Mouse (Mus musculus) adrenal gland (tissue): ENCODE measurements around the gene Spem1.

ENCODE experiments used
- intact Hi-C: fragments of 180-260 bp; cut with DNase I; formaldehyde crosslinking; loops from one replicate; pipeline ENCODE4 v1.15.1; 2025

Gene Spem1

DNA sequence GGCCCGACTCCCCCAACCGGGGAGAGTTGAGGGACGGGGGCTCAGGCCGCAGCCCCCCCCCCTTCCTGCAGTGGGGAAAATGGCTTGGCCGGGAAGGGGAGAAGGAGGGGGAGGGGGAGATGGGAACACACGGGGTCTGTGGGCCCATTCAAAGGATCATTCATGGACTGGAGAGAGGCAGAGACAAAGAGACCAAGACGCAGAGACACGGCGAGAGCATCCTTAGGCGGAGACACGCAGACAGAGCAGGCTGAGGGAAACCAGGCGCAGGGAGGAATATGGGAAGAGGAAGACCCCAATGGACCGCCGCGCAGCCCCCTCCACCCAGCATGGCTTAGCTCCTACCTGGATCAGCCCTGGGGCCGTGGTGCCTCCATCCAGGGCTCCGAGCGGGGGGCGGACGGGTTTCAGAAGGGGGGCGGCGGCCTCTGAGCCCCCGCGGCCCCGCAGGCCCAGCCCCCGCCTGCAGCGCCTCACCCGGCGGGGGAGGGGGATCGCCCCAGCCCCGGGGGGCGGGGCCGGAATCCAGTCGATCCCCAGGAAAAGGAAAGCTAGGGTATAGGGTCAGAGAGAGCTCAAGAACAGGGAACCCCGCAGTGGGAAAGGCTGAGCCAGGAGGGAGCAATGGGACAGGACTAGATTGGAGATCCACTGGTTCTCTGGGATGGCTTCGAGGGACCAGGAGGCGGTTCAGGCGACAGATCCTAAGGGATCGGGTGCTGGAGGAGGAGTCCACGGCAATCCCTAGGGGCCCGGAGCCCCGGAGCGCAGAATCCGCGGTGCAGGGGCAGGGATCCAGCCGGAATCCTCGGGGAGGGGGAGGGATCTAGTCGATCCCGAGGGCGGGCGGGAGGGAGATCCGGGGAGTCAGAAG is 15.0 kb upstream of the Spem1 start:
- intact Hi-C loops = loop anchor here (5.0 kb wide), 1 partner anchor 35 kb away; the partner anchor contains the start of gene Fgf11

DNA sequence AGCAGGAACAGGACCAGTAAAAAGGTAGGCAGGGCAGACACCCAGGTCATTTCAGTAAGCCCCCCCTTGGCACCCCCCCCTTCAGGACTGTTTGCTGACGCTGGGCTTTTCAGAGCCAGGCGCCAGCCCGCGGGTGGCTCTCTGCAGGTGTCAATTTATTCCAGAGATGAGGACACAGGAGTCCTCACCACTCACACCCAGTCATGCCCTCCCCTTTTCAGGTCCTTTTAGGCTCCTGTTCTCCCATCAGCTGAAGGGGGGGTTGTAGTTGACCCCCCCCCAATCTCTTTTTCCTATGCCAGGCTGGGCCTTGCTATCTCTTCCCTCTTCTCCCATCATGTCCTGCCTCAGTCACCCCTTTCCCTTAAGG is 14.0 kb upstream of the Spem1 start:
- intact Hi-C loops = loop anchor here (5.0 kb wide), 1 partner anchor 34 kb away; the partner anchor contains the start of gene Fgf11

DNA sequence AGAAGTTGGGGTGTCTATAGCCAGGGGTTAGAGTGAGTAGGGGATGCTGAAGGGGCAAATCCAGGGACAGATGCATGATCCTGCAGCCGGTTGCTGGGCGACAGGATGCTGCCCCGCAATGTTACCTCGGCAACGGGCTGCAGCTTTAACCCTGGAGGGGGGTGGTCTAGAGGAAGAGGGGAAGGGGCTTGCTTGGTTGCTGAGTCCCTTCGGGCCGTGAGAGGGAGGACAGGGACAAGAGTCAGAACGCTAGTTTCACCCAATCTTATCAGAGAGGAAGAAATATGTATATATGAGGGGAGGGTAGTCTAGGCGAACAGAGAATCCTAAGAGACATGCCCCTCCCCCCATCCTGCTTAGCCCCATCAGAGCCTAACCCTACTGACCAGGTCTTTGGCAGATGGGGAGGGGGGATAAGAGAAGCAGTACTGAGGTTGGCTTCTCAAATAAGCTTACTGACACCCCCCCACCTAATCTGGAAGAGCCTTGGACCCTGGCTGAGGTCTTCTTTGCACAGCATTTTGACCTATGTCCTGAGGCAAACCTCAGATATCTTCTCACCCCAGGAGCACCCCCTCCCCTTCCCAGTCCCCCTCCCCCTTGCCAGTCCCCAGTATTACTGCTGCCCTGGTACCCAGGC is 13.5 kb upstream of the Spem1 start:
- intact Hi-C loops = loop anchor here (5.0 kb wide), 1 partner anchor 33 kb away; the partner anchor contains the start of gene Fgf11

DNA sequence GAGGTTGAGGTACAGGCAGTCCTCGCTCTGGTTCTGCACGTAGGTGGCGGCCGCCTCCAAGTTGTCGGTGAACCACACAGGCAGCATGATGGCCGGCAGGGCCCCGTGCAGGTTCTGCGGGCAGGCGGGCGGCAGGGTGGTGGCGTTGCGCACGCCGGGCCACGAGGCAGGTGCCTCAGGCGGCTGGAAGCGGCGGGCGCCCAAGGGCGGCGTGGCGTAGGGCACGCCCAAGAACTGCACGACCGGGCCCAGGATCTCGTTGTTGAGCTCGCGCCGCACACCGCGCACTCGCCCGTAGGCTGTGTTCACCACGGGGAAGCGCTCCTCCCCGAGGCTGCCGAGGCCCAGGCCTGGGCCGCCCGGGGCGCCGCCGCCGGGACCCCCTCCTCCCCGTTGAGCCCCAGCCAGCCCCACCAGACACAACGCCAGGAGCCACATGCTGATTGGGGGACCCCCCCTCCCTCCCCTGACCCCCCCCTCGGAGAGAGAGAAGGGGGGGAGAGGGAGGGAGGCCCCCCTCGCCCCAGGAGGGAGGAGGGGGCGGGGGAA is 12.1 kb upstream of the Spem1 start:
- intact Hi-C loops = no loop called here

DNA sequence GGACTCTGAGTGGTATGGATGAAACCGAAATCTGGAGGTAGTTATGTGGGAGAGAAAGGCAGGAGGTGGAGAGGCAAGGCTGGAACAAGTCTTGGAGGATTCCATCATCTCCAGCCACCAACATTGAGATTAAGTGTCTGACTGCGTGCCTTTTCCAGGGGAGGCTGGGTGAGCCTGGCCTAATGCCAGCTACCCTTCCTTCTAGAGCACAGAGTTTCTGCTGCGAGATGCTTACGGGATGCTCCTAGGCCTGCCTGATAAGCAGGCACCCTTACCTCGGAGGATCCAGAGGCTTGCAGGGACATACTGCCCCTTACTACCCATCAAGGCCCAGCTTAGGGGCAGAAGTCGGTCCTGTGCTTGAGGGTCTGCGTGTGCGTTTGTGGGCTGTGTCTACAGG is 11.6 kb upstream of the Spem1 start:
- intact Hi-C loops = no loop called here

DNA sequence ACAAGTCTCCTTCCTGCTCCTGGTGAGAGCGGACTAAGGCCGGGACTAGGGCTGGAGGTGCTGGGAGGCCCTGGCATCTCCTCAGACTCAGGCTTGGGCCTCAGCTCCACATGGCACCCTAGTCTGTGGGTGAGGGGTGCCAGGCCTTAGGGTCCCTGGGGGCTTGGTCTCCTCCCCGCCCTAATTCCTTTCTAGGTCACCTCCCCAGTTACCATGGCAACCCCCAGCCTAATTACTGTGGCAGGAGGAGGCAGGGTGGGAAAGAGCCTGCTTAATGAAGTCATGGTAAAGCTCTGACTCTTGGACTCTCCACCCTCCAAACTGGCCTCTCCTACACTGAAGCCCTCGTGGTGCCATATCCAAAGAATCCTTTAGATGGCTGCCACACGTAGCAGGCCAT is 6.9 kb upstream of the Spem1 start:
- intact Hi-C loops = no loop called here

DNA sequence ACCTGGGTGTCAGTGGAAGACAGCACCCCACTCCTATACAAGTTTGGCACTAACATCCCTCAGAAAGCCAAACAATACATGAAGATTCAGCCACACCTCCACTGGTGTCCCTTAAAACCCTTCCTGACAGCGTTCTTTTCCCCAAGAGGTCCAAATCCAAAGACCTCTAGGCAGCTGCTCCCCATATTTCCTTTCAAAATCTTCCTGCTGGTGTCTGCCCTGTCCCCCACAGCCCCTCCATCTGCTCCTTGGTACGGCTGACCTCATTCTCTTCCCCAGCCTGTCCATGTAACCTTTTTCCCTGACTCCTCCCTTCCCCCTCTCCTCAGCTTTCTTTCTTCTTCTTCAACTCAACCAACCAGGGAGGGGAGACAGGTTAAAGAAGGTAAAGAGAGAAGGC is 1.5 kb upstream of the Spem1 start:
- intact Hi-C loops = no loop called here

DNA sequence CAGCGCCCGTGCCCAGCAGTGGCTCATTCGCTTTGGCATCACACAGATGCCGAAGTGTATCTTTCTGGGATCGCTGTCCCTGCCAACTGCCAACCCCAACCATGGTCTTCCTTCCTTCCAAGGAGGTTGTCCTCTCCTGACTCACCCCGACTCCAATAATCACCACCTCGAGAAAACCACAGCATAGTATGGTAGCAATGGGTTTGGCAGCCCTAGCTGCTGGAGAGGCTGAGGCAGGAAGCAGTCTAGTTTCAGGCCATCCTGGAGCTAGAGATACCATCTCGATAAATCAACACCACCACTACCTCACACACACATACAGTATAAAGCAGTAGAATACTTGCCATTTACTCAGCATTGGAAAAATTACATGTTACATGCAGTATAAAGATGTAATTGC is 3.1 kb downstream of the Spem1 start:
- intact Hi-C loops = no loop called here

DNA sequence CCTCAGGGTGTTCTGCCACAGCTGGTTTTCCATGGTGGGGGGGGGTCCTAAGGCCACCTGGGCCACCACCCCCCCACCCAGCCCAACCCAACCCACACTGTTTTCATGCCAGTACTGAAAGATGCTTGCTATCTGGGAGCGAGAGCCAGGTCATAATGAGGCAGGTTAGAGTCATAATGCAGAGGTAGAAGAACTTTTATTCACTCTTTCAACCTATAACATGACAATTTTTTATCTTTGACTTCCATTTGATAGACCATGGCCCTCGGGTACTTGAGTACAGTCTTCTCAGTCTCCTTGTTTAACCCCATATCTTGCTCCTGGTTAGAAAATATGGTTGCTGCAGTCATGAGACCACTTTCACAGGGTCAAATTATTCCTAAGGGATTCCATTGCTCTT is 3.6 kb downstream of the Spem1 start, which contains the start of gene Spem2:
Spem2 (minus strand) TSS at position 101 of the 400 bp plus-strand sequence.
- intact Hi-C loops = no loop called here

DNA sequence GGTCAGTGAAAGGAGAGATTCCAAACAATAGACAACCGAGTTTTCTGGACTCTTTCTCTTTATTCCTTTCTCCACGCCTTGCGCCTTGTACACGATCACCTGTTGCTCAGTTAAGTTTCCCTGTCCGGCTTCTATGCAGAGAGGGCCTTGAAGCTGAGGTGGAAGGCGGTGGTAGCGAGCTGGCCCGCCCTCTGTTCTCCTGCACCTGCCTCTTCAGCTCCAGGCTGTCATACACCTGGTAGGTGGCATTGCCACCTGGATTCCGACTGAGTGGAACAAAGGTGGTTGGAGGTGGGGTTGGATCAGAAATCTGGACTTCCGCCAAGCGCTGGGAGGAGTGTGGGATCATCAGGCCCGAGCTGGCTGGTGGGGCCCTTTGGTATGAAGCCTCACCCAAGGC is 5.5 kb downstream of the Spem1 start:
- intact Hi-C loops = no loop called here

DNA sequence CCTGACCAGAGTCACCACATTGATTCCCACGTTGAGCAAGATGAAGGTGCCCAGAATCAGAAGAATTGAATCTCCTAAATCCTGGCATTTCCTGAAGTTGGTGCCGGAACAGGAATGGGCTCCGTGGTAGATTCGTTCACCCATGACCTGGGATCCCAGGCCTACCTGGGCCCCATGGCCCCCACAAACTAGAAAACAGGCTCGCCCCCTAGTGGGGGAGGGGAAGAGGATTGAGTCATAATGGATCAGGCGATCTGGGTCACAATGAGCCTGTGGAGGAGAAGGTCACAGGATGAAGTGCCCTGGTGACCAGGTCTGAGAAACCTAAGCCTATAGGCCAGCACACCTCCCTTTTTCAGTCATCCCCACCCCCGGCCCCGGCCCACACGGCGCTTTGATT is 6.8 kb downstream of the Spem1 start, which contains the start of gene Gm39566:
Gm39566 (minus strand) TSS at position 144 of the 400 bp plus-strand sequence.
- intact Hi-C loops = no loop called here

DNA sequence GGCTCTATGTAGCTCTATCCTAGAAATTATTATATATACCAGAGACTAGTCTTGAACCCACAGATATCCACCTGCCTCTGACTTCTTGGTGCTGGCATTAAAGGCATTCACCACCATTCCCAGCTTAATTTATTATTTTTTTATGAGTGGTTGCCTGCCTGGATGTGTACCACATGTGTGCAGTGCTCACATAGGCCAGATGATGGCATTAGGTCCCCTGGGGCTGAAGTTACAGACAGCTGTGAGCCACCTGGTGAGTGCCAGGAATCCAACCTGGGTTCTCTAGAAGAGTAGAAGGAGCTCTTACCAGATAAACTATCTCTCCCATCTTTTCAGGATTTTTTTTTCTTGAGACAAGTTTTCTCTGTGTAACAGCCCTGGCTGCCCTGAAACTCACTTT is 11.7 kb downstream of the Spem1 start:
- intact Hi-C loops = no loop called here

DNA sequence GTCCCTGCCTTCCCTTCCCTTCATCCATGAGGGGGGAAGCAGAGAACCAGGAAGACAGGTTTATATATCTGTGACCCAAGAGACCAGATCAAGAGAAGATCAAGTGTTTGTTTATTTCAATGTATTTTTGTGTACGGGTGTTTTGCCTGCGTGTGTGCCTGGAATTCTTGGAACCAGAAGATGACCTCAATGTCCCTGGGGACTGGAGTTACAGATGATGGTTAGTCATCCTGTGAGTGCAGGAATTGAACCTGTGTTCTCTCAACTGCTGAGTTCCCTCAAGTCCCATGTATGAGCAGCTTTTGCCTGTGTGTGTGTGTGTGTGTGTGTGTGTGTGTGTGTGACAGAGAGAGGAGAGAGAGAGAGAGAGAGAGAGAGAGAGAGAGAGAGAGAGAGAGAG is 14.3 kb downstream of the Spem1 start:
- intact Hi-C loops = loop anchor here (5.0 kb wide), 1 partner anchor 70 kb away; the partner anchor contains the start of gene Tmem95

DNA sequence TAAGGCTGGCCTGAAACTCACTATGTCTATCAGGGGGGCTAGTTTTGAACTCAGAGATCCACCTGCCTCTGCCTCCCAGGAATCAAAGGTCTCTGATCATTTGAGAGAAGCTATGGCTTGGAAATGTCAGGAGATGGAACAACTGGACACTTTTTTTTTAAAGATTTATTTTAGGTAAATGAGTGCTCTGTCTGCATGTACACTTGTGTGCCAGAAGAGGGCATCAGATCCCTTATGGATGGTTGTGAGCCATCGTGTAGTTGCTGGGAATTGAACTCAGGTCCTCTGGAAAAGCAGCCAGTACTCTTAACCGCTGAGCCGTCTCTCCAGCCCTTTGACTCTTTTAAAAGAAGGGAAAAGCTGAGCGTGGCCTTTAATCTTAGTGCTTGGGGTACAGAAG is 15.6 kb downstream of the Spem1 start:
- intact Hi-C loops = loop anchor here (5.0 kb wide), 1 partner anchor 71 kb away; the partner anchor contains the start of gene Tmem95

DNA sequence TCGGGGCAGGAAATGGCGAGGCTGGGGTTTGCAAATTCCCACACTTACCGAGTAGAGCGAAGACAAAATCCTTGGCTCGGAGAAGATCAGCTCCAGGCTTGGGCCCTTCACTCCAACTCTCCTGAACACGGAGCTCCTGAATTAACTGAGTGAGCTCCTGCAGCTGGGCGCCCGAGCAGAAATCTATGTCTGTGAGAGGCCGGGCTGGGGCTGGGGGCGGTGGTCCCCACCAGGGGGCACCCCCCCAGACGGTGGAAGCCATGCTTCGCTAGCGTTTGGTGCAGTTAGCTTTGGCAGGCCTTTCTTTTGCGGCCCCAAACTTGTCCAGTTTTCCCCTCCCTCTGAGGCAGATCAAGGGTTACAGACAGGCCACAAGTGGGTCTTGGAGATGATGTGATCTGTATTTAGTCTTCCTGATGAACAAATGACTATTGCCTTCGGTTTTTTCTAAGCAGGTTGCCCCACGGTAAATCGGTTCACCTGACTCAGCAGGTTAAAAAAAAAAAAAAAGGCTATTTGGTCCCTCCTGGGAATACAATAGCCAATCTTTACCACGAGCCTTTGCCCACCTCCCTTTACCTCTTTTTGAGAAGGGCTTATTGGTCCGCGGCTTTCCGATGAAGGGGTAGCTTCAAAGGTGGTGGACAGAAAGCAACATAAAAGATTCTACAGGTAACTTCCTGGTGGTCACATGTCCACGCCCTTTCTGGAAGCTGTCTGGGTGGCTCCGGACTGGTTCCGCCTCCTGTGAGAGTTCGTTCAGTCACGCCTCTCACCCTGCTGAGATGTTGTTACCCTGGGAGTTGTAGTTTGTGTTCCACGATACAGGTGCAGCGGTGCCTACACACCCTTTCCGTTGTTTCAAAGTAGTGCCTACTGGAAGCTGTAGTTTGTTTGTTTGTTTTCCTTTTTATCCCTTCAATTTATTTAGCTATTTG is 16.7 kb downstream of the Spem1 start, which contains the start of gene Tmem102:
Tmem102 (minus strand) TSS at position 653 of the 938 bp plus-strand sequence.
- intact Hi-C loops = loop anchor here (5.0 kb wide), 3 partner anchors 32 to 72 kb away; partner anchors contain the start of genes Nlgn2, Tmem256, Tmem95 and Zbtb4

DNA sequence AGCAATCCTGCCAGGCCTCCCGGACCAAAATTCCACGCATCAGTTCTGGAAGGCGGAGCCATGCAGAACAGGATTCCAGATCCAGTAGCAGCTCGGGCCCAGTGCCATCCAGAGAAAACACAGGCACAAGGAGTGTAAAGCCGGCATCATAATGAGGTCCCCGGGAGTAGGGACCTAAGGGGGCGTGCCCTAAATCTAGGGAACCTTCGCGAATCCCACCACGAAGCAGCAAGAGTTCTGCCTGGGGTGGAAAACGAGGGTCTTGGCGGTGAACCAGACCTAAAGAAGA is 17.4 kb downstream of the Spem1 start:
- intact Hi-C loops = loop anchor here (5.0 kb wide), 2 partner anchors 33 to 37 kb away; partner anchors contain the start of genes Nlgn2, Tmem256 and Zbtb4

DNA sequence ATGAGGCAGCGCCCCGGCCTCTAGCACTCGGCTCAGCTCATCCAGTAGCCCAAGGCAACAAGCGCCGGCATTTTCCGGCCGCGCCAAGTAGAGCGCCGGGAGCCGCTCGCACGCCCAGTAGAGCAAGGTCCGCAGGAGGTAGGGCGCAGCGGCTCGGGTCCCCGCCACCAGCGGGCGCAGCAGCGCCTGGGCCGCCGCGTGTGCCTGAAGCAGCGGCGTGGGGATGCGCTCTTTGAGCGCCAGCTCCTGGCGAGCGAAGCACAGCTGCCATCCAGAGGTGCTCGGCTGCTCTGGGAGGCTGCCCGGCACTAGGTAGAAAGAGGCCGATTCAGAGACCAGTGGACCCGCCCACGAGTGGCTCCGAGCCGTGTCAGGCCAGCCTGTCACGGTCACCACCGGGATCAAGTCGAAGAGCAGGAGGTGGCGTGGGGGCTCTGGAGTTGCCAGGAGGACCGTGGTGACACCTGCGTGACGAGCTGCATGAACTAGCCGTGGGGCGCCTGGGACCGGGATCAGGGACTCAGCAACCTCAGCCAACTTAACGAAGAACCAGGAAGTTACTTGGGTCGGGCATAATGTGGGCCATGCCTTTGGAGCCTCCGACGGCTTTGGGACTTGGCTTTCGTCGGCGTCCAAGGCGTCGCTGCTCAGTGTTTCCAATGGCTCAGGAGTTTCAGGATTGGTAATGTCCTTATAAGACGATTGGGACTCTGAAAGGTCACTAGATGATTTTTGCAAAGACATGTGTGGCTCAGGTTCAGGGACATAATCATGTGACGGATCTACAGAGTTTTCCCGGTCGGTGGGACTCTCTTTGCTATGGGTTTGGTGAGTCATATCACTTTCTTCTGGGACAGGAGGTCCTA is 18.0 kb downstream of the Spem1 start:
- intact Hi-C loops = loop anchor here (5.0 kb wide), 2 partner anchors 33 to 37 kb away; partner anchors contain the start of genes Nlgn2, Tmem256 and Zbtb4

DNA sequence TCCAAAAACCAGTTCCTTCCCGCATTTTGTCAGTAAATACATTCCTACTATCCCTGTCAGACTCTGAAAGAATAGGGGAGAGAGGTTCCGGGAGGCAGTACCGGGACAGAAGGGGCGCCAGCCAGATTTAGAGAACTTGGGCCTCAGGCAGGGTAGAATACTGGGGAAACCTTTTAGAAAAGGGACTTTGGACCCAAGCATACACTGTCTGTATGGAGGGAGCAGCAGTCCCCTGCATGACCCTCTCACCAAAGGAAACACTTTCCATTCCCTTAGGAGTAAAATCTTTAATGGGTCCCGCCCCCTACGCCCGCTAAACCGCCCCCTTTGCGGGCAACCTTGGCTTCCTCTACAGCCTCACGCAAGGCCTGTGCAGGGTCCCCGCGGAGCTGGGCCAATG is 18.7 kb downstream of the Spem1 start:
- intact Hi-C loops = loop anchor here (5.0 kb wide), 2 partner anchors 34 to 36 kb away; partner anchors contain the start of genes Nlgn2, Tmem256 and Zbtb4

DNA sequence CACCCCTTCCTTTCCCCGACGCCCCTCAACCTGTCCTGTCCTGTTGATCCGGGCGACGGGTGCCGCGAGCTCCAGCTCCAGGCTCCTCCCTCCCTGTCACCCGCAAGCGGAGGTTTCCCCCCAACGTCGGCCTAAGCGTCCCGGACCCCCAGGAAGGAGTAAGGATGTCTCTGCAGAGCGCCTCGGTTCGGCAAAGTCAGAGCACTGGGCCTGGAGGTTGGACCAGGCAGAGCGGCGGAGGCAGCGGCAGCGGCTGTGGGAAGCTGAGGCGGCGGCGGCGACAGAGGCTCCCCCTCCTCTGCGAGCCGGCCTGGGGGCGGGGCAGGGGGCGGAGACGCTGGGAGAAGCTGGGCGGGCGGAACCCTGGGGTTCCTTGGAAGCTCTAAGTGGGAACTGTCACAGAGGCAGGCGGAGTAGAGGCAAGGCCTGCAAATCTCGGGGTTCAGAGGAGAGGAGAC is 19.3 kb downstream of the Spem1 start:
- intact Hi-C loops = loop anchor here (5.0 kb wide), 2 partner anchors 35 kb away; partner anchors contain the start of genes Nlgn2, Tmem256 and Zbtb4
